Mouse (Mus musculus): ENCODE measurements around the gene Plcb2.

The Plcb2 gene

DNA sequence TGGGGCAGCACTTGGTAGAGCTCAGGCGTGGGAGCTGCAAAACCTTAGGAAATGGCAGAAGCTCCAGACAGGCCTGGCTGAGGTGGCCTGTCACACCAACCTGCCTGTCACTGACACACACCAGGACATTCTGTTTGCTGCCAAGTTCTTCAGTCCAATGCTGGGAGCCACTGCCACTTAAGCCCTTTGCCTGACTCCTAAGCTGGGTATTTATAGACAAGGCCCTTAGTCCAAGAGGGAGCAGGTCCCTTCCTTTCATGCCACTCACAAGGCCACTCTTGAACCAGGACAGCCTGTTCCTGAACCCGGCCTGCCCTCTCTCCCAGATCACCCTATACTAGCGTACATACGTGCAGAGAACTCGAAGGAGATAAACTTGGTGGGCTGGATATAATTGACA is 11.6 kb downstream of the Plcb2 start:
- DNase-seq (ENCODE audit: low spot score in 2 of 2), result no peak

DNA sequence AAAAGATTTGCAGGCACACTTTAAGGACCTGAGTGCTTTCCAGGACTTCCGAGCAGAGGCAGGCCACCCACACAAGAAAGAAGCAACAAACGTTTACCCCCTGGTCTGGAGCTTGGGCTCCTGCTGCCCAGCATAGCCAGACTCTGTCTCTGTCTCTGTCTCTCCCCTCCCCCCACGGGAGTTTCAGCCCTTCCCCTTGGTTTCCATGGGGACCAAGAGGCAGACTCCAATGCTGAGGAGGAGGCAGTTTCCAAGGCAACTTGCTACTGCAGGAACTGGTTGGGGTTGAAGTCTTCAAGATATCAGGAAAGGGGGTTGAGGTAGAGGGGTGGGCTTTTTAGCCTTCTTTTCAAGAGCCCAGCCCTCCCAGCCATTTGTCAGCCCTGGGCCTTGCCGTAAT is 14.0 kb downstream of the Plcb2 start:
- no peak for DNase-seq (ENCODE audit: low spot score in 2 of 2)

DNA sequence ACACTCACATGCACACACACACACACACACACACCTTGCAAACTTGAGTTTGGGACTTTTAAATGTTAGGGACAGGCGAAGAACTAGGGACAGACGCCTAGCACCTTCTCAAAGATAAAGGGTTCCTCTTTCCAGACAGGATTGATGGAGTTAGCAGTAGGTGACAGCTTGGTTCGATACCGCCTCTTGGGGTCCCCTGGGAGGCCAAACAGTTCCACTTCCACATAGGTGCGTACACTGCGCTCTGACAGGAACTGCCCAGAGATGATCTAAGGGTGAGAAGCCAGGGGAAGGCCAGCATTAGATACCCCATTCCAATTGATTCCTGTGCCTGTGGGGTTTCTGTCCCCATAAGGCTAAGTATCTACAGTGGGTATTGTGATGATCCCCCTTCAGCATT is 14.6 kb downstream of the Plcb2 start:
- peak; percentile 62 to 67 for DNase-seq (ENCODE audit: low spot score in 2 of 2)

DNA sequence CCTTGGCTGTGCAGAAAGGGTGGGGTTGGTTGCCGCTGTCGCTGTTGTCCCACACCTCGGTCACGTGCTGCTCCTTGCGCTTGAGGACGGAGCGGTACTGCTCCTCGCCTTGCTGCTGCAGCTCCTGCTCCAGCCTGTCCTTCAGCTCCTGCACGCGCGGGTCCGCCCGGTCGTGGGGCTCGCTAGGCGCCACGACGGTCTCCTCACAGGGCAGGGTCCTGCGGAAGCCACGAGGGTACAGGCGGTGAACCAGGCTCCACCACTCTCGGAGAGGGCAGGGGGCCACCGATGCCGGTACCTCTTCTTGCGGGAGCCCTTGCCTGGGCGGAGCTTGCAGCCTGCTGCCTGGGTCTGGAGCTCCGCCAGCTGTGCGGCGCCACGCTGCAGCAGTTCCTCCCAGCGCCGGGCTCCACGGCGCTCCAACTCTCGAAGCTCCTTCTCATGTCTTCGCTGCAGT is 17.2 kb downstream of the Plcb2 start:
- no peak for DNase-seq (ENCODE audit: low spot score in 2 of 2)

DNA sequence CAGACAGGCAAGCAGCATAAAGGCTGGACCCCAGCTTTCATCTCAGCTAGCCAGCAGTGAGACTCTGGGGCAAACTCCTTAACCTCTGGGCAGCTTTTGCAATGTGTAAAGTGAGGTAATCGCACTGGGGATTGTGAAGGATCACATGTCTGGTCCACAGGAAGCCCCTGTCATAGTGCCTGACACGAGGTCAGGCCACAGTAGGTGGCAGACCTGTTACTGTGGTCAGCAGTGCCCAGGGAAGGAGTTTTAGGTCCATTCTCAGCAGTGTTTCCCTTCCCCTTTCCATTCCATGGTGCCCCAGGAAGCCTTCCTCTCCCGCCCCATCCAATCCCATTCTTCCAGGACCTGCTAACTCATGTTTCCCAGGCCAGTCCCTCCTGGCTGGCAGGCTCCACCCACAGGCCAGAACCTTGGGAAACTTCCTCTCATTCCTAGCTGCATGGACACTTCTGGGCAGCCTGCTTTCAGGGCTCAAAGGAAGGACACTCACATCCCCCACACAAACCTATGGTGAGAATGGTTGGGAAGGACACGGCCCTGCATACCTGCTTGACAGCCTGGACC is 18.5 kb downstream of the Plcb2 start:
- no peak for DNase-seq (ENCODE audit: low spot score in 2 of 2)

DNA sequence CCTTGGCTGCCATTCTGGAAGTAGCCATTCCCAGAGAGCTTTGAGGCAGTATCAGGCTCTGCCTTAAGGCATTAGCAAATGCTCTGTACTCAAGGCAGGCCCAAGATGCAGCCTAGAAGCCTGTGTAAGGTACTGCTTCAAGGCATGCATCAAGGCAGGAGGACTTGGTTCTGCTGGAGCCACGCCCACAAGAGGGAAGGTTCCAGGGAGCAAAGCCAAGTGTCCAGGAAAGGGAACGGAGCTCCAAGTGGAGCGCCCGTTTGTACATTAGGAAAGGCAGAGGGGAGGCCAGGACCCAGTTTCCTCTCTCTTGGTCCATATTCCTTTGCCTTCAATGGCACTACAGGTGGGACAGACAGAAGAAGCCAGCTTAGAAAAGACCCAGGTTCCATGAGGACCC is 19.8 kb downstream of the Plcb2 start:
- DNase-seq (ENCODE audit: low spot score in 2 of 2), result no peak

DNA sequence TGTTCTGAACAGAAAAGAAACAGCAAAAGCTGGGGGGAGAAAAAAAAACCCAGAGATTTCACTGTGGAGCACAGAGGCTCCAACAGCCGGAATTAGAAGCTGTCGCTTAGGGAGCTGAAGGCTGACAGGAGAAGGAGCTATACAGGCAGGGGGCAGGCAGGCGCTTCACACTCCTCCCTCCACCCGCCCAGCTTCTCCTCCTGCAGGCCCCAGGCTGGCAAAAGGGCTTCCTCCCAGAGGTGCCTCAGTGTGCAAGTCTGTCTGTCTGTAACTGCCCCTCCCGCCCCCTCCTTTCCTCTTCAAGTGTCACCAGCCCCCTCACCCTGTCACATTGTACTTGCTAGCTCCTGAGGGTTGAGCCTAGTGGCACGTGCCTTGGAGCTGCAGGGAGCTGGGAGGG is 21.8 kb downstream of the Plcb2 start:
- DNase-seq (ENCODE audit: low spot score in 2 of 2), result no peak

DNA sequence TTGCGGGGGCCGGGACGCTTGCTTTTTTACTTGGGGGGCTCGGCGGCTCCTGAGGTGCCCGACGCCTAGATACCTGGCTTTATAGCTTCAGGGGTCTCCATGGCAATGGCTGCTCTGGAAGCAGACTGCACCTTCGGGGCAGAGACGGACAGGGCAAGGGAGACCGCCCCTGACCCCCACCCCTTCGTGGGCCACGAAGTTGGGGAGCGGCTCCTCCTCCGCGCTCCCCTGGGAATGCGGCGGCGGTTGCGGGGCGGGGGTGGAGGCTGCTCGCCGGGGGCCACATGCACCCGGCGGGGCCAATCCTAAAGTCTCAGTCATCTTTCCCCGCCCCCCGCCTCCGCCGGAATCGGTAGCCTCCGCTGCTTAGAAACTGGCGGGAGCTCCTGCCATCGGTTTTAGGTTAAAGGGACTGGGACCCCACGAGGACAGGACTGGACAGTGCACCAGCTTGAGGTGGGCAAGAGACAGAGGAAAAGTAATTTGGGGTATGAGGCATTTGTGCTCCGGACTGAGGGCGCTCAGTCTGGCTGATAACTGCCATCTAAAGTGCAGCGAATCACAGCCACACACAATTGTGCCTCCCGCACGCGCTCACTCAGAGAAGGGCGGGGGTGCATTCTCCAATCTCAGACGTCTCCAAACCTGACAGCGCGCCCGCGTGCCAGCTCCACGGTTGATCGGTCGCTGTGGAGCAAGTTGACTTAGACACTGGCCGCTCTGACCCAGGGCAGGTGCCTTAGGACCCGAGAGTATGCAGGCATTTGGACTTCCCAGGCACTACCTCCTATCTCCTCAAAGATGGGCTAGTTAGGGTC is 24.1 kb downstream of the Plcb2 start, which contains the start of gene Ankrd63:
Gene Ankrd63, minus strand, starts transcription at position 51 of the 818 bp plus-strand sequence.
- peak in 1 of 2 experiments; percentile 22 for DNase-seq (ENCODE audit: low spot score in 2 of 2)

DNA sequence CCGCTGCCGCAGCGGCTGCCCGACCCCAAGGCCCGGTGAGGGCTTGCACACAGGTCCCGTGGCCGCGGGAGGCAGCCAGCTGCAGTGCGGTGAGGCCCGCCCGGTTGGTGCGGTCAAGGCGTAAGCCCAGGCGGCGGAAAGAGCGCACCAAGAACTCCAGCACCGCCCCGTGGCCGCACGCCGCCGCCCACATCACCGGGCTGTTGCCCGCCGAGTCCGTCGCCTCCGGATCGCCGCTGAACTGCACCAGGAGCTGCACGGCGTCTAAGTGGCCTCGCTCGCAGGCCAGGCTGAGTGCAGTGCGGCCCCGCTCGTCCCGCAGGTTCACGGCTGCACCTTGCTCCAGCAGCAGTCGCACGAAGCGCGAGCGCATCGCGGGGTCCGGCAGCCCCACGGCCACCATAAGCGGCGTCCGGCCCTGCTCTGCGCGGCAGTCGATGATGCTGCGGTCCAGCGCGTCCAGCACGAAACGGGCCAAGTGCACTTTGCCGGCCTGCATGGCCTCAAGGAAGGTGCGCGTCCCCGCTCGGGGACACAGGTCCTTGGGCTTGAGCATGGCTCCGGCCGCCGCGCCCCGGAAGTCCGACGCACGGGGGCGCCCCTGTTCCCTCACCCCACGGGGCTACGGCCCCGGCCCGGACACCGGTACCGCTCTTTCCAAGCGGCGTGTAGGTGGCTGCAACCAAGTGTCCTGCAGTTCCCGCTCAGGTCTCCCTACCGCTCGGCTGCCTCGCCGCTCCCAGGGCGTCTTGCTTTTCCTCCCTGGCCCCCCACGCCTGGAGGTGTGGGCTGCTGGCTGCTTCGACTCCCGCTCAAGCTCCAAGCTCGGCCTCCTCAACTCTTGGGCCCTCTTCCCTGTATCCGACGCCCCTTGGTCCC is 25.1 kb downstream of the Plcb2 start:
- DNase-seq (ENCODE audit: low spot score in 2 of 2), result peak; percentile 41 to 43

DNA sequence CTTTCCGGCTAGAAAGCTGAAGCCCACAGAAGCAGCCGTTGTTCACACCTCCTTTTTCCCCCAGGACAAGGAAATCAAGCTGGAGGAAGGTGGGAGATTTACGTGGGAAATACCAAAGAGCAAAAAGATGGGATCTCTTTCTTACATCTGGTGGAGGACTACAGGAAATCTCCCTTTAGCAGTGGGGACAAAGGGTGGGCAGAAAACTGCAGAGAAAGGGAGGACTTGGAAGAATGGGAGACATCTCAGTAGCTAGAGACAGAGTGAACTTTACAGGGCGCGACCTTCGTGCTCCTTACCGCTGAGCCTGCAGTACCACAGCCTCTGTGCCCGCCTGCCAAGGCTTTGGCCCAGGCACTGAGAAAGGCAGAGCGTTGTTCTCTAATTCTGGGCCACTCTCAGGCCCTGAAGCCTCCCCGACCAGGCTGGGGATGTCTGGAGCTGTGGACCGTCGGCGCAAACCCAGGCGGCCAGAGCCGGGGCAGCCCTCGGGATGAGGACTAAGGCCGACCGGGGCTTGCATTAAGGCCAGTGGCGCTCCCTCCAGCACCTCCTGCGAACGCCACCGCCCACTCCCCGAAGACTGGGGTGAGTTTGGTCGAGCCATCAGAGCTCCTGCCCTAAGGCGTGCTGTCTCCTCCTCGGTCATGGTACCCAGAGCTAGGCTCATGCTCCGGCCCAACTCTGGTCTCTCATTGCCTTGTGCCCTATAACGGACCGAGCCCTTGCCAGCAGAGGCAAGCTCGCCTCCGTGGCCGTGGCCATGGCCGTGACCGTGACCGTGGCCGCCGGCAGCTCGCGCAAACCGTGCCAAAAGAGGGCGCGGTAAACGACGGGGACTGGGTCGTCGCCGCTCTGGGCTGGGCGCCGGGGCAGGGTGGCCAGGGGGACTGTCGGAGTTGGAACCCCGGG is 26.0 kb downstream of the Plcb2 start:
- no peak for DNase-seq (ENCODE audit: low spot score in 2 of 2)

DNA sequence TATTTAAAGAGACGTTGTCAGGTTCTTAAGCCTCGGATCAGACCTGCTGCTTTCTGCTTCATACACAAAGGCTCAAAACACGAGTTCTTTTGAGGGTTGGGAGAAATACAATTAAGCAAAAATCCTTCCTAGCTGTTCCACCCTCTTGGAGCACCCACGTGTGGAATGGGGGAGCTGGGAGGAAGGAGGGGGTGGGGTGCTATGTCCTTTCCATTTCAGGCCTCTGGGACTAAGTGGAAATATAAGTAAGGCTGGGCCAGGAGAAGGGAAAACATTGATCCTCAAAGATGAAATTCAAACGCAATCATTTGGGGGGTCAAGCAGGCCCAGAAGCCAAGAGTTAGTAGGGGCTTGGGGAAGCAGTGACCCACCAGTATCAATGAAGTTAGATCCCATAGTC is 27.1 kb downstream of the Plcb2 start:
- no peak for DNase-seq (ENCODE audit: low spot score in 2 of 2)

DNA sequence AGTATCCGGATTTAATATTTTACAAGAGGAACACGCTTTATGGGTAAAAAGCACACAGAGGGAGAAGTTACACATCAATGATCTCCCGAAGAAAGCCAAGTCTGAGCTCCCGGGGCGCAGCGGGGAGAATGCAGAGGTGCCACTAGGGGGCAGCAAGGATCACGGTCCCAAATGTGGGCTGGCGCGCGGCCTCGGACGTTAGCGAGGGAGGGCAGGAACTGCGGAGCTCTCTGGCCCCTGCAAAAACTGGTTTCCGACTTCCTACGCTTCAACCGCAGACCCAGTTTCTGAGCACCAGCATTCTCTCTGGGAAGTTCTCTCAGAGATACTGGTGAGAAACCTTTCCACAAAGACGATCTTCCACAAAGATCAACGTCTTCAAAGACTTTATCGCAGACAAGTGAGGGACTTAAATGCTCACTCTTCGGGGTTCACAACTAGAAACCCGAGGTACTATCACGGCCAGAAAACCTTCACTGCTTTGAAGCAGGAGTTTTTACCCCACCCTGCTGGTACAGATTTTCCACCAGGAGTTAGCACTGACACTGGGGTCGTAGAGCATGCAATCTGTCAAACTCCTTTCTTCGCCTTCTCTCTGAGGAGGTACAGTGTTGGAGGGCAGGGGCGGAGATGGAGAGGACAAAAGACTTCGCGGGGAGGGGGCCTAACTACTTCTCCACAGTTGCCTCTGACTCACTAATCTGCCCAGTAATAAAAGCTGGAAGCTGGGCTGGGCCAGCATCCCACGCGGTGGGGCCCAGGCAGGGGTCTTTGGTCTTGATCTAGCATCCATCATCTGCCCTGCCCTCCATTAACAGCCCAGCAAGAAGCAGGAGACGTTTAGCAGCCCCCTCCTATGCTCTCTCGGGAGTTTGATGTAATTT is 27.8 kb downstream of the Plcb2 start:
- peak; percentile 74 to 80 for DNase-seq (ENCODE audit: low spot score in 2 of 2)

DNA sequence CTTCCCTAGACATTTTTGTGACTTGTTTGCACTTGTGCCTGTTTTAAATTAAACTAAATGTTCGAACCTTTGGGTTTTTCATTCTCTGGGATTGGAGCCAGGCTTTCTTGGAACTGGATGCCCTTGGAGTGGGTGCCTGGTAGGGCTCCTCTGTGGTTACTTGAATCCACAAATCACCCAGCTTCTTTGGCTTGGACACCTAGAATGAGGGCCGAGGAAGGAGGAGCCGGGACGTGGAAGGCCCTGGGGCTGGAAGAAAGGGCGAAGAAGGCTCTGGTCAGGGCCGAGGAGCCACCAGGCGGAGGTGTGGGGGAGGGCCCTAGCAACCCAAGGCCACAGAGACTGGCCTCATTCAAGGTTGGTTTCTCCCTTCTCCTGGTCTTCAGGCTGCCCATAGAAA is 30.3 kb downstream of the Plcb2 start:
- no peak for DNase-seq (ENCODE audit: low spot score in 2 of 2)

DNA sequence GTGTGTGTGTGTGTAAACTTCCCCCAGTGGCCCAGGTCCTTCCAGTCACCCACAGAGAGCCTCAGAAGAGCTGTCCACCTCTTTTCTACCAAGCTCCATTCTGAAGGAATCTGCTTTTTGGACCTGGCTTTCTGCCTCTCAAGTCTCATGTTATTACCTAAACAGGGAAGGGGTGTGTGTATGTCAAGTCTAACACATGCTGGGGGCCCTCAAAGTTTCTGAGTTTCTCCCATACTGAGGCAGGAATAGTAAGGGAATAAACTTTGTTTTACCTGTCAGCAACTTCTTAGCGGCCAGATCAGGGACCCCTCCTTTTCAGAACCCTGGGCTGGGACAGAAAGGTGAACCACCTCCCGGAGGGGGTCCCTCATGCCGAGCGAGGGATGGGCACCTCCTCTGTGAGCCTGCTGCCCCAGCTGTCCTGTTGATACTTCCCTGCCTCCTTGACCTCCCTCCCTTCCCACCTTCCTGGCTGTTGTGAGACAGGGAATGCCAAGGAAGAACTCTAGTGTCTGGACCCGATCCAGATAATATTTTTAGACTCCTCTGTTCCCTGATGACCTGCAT is 30.8 kb downstream of the Plcb2 start:
- no peak for DNase-seq (ENCODE audit: low spot score in 2 of 2)

DNA sequence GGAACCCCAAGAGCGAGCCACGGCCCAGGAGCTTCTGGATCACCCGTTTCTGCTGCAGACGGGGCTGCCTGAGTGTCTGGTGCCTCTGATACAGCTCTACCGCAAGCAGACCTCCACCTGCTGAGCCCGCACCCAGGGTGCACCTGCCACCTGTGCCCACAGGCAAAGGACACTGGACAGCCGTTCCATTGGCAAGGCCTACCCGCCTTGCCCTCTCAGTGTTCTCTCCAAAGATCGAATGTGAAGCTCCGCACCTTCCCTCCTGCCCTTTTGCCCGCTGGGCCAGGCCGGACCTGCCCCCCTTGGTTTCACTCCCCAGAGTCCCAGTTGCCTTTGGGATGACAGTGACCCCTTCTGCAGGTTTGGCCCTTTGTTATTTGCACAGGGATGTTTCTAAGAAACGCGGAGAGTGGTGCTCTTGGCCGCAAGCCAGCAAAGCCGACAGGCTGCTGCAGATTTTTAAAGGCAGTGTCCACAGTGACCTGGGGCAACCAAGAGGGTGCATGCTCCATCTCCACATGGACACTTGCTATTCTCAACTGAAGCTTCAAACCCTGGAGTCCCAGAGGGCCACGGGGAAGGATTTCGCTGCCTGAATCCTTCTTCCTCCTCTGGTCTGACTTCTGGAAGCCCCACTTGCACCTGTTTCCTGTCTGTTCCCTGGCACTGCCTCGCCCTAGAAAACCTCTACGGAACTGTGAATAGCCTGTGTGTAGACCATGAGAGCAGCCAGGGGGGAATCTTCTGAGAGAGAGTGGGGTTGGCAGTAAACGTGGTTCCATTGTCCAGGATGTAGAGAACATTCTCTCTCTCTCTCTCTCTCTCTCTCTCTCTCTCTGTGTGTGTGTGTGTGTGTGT is 31.6 kb downstream of the Plcb2 start:
- no peak for DNase-seq (ENCODE audit: low spot score in 2 of 2)

DNA sequence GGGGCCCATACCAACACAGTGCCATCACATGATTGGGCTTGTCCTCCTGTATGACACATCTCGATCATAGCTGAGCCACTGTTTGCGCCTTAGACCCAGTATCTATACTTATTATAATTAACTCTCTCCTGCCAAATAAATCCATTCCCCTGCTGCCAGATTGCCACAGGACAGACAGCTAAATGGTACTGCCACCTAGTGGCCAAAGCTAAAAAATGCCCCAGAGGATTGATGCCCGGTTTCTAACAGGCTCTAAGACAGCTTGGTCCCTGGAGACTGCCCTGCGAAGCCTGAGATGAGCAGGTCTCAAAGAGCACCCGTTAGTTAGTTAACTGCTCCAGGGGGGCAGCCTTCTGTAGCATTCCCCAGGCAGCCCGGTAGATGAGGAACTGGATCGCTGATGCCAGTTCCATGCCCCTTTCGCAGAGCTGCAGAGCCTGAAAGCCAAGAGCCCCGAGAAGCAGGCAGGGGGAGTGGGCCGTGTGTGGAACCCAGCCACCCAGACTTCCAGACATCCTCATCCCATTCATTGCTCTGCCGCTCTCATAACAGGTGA is 32.5 kb downstream of the Plcb2 start:
- peak; percentile 64 to 65 for DNase-seq (ENCODE audit: low spot score in 2 of 2)

DNA sequence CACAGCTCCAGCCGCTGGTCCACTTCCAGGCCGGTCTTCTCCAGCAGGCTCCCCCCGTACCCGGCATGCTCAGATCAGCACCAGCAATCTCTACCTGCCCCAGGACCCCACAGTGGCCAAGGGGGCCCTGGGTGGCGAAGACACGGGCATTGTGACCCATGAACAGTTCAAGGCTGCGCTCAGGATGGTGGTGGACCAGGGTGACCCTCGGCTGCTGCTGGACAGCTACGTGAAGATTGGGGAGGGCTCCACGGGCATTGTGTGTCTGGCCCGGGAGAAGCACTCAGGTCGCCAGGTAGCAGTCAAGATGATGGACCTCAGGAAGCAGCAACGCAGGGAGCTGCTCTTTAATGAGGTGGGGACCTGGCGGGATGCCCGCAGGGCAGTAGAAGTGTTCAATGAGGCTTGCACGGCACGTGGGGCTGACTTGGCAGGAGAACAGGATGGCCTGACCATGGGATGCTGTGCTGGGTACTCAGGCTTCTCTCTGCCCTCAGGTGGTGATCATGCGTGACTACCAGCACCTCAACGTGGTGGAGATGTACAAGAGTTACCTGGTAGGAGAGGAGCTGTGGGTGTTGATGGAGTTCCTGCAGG is 34.8 kb downstream of the Plcb2 start:
- DNase-seq (ENCODE audit: low spot score in 2 of 2), result no peak

DNA sequence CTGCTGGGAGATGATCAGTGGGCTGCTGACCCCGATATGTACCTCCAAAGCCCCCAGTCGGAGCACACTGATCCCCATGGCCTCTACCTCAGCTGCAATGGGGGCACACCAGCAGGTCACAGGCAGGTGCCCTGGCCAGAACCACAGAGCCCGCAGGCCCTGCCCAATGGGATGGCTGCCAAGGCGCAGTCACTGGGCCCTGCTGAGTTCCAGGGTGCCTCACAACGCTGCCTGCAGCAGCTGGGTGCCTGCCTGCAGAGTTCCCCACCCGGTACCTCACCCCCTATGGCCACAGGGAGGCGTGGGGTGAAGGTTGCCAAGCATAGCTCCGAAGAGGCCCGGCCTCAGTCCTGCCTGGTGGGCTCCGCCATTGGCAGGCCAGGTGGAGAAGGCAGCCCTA is 38.4 kb downstream of the Plcb2 start:
- no peak for DNase-seq (ENCODE audit: low spot score in 2 of 2)

All from spleen, postnatal 36 days (tissue).